Mouse (Mus musculus): Measurements from ENCODE around the gene Il12rb1.

- TF ChIP-seq CTCF (IDR thresholded peaks at IDR 0.05; ENCODE audit: extremely low read depth, insufficient read length, insufficient replicate concordance, low read depth, low read length) (no peak), POLR2A (IDR thresholded peaks at IDR 0.05; ENCODE audit: low read depth, low read length) (no peak)
Measured at GRCm38 (mm10) chr8:70816679-70817078, 8.4 kb downstream of the Il12rb1 start.

Measured in small intestine, adult 2 months (tissue).